Mouse (Mus musculus) MN1 (cell line): ENCODE results near the gene Zfp473.
"Not testable (repeated sequence)": the region's sequence is repeated elsewhere in the genome, so short reads cannot be mapped to it uniquely, and the experiment has no call there.

Experiments
- DNase-seq: peaks from one replicate; pipeline ENCODE4 v3.0.0-alpha.2; 2016; ENCODE audit warnings: low spot score

The Zfp473 gene

DNA sequence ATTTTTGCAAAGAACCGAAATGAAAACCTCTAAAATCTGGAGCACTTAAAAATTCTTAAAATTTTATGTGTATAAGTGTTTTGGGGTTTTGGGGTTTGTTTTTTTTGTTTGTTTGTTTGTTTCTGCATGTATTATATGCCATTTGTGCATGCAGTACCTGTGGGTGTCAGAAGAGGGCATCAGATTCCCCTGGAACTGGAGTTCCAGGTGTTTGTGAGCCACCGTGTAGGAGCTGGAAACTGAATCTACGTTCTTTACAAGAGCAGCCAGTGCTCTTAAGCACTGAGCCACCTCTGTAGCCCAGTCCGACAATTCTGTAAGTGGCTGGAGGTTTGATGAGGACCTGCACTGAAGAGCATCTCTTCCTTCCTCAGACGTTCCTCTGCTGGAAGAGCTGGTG is 41.0 kb downstream of the Zfp473 start:
- DNase-seq: no peak

DNA sequence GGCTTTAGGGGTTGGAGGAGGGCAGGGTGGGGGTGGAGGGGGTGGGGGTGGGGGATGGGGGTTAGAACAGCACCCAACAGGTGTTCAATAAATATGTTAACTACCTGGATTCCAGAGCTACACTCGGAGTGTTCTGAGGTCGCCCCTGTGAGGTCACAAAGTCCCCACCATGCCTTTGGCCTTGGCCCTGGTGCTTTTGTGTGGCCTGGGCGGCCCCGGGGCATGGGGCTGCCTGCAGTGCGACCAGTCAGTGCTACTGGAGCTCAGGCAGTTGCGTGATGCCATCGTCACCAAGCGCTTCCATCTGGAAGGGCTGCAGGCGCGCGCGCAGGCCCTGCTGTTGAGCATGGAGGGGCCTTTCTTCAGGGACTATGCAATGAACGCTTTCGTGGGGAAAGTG is 42.3 kb downstream of the Zfp473 start, which contains the start of gene Izumo2:
Gene Izumo2, plus strand, starts transcription at position 169 of the 400 bp plus-strand sequence.
- no peak for DNase-seq

DNA sequence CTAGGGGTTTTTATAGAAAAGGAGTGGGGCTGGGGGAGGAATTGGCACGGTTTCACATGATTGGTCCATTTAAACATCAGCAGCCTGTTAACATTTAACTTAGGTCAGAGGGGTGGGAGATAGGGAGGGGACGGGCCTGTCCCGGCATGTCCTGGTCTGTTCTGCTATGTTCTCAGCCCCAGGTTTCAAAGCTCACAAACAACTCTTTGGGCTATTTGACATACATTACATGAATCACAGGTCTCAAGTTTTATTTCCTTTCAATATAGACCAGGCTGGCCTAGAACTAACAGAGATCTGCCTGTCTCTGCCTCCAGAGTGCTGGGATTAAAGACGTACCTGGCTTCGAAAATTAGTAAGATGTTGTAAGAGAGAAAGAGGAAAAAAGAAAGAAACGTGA is 42.8 kb downstream of the Zfp473 start:
- DNase-seq: not testable (repeated sequence)

GRCm38 (mm10) chr7:44707169-44707675 is 43.6 kb downstream of the Zfp473 start:
- DNase-seq: no peak

DNA sequence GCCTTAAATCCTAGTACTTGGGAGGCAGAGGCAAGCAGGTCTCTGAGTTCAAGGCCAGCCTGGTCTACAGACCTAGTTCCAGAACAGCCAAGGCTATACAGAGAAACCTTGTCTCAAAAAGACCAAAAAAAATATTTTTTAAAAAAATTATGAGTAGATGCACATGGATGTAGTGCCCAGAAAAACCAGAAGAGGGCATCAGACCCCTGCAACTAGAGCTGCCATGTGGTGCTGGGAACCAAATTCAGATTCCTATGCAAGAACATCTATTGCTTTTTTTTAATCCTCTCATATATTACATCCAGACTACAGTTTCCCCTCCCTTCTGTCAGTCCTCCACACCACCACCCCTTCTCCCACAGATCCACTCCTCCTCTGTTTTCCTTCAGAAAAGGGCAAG is 44.5 kb downstream of the Zfp473 start:
- no peak for DNase-seq

DNA sequence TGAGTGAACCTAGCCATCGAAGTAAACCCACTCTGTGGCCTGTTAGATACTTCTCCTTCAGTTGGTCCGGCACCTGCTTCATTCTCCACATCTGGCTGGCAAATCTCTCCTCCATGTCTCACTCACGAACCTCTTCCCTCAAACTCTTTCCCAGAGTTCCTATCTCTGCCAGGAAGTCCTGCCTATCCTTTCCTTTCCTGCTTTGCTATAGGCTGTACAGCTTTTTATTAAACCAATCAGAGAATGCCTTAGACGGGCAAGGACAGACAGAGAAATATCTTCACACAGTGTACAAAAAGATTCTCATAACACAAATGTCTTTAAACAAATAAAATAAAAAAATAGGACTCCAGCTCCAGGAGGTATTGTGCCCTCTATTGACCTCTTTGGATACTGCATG is 45.8 kb downstream of the Zfp473 start:
- no peak for DNase-seq

GRCm38 (mm10) chr7:44704363-44704762 is 46.5 kb downstream of the Zfp473 start:
- peak; percentile 16 for DNase-seq

GRCm38 (mm10) chr7:44702985-44703384 is 47.9 kb downstream of the Zfp473 start:
- DNase-seq: no peak

- peak; percentile 48 for DNase-seq
These were observed 48.9 kb downstream of the Zfp473 start for GRCm38 (mm10) chr7:44701921-44702320.

GRCm38 (mm10) chr7:44697980-44698379 is 52.9 kb downstream of the Zfp473 start:
- DNase-seq: peak; percentile 7

DNA sequence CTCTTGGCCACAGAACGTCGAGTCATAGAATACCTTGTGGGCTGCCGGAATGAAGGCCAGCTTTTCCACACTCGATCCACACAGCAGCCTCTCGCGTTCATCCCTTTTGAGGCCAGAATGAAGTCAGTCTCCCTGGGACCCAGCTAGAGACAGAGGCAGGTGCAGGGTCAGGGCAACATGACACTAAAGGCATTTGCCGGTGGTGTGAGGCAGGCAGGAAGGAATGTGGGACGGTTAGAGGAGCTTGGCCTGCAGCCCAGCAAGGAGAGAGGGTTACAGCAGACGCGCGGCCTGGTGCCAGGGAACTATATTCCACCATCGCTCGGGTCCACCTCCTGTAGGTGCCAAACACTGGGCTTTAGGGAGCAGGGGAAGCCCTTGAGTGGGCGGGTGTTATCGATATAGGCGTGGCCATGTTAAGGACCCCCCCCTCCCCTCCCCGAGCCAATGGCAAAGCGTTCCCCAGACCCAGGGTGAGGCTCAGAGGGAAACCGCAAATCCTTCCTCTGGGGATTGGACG is 53.6 kb downstream of the Zfp473 start:
- DNase-seq: peak; percentile 67

DNA sequence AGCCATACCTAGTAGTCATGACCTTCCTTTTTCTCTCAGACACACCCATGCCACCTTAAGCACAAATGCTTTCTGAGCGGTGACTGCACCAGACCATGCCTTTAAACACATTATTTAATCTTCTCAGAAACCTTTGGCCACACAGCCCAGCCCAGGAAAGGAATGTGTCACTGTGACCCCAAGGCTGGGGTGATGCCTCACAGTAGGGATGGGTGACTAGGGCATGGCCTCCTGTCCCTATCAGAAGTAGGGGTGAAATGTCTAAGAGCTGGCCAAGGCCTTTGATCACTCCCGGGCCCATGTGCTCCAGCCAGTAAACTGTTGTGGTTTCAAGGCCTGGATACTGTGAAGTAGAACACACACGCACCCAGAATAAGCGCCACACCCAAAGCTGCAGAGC is 55.6 kb downstream of the Zfp473 start:
- no peak for DNase-seq

DNA sequence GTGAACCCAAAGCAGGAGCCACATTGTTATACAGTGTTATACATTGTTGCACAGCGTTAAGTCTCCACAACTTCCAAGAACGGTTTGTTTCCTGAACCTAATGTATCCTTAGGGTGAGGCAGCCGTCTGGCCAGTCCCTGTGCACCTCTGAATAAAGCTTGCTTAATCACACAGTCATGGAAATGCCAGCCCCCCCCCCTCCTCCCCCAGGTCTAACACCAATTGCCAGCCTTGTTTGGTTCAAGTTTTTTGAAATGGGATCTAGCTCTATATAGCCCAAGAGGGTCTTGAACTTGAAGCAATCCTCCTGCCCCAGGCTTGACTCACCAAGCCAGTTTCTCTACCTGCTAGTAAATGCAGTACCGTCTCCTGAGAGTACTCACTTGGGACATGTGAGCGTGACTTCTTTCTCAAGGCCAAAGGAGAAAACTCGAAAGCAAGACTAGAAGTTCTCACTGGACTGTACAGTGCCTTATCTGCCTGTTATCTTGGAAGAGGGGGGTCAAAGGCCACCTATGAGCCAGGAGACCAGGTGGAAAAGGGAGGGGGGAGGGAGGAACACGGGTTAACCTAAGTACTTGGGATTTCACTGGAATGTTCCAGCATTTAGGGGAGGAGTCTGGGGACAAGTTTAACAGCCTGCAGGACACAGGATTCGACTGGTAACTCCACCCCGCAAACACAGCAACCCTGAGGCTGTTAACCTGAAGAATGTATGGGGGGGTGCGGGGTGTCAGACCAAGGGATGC is 57.2 kb downstream of the Zfp473 start:
- no peak for DNase-seq

GRCm38 (mm10) chr7:44689331-44689730 is 61.5 kb downstream of the Zfp473 start:
- no peak for DNase-seq

GRCm38 (mm10) chr7:44688890-44689289 is 62.0 kb downstream of the Zfp473 start:
- DNase-seq: no peak

DNA sequence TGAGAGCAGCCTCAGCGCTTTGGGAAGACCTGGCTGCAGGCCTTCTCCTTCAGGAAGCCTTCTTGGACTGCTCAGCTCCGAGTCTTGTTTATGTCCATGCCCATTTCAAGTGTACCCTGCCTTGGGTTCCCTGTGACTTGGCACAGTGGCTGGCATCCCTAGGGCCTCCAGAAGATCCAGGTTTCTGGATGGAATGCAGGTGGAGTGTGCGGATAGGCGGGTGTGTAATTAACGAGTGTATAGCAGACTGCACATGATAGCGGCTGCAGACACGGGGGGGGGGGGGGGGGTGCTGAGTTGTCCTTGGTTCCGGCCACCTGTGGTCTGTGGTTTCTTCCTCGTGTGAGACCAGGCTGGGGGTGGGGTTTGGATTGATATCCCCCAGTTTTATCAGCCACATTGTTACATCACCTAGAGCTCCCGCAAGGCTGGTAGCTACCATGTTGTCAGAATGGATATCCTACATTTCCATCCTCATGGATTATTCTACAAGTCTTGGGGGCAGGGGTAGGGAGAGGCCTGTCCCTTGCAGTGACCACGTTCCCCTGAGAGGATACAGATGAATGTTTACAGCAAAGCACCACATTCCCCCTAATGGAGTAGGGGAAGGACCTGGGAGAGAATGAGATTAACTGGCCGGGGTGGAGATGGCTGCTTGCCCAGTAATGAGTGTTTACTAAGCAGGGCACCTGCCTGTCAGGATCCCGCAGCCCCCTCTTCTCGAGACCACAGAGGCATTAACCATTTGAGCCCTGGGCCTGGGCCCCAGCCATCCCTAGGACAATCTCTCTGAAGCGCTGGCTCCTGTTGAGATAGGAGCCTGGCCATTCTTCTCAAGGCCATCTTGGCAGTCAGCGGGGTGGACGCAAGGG is 65.1 kb downstream of the Zfp473 start:
- peak; percentile 58 for DNase-seq

DNA sequence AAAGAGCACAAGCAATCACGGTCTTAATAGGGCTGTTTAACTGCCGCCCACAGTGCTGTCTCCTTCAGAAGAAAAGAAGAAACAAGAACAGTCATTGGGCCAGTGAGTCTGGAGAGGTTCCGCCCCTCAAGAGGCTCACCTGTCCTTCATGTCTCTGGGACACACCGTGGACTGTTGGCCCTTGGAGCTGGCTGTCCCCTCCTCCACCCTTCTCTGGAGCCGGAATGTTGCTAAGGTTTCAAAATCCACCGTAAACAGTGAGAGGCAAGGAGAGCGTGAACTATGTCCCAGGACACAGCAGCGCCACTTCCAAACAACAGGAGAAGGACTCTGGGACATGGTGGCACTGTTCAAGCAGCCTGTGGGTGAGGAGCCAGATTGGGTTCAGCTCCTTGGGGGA is 67.2 kb downstream of the Zfp473 start:
- no peak for DNase-seq
